Mouse (Mus musculus): Measurements from ENCODE around the gene Adgrg7. TPM values are rescaled to one million over a fixed set of nuclear protein-coding genes. Genes with fewer than 3 reads are reported as not detected.

Adgrg7 gene
- total RNA-seq, 2 experiments from 2014 or later, result 11.7 to 27.6 TPM

DNA sequence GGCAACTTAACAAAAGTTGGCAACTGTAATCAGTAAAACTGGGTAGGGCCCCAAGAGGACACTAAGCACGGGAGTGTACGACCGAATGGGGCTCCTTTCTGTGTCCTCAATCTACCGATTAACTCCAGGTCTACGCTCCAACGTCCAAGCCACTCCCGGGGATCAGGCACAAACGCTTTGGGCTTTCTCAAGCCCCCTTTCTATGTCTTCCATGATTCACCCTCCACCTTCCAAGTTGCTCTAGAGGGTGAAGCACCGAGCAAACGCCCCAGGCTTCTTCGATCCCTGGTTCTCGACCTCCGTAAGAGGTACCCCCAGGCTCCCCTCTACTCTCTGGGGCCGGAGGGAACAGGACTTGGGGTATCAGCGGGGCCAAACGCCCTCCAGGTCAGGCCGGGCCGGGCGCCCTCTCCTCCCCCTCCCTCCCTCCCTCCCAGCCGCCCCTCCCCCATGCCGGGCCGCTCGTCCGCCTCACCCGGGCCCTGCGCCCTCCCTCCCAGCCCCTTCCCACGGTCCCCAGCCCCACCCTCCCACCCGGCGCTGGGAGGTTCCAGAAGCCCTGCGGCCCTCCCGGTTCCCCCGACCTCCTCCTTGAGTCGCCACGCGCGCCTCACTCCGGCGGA, 79.0 kb downstream of the Adgrg7 start:
- peak; percentile 40 for ATAC-seq (replicated peaks; ENCODE audit: low FRiP score, low TSS enrichment, poor library complexity, severe bottlenecking)

- ATAC-seq (replicated peaks; ENCODE audit: low FRiP score, low TSS enrichment, poor library complexity, severe bottlenecking), result no peak
Measured at GRCm38 (mm10) chr16:56715608-56716007, 80.0 kb downstream of the Adgrg7 start.

DNA sequence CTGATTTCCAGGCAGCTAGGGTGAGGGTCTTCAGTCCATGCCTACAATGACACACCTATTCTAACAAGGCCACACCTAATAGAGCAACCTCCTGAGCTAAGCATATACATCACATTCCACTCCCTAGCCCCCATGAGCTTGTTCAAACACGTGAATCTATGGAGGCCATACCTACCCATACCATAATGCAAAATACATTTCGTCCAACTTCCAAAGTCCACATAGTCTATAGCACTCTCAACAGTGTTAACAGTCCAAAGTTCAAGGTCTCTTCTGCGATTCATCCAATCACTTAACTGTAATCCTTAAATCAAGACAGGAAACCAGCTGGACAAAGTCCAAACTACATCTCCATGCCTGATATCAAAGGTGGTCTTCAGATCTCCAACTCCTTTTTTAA, 85.6 kb downstream of the Adgrg7 start:
- ATAC-seq (replicated peaks; ENCODE audit: low FRiP score, low TSS enrichment, poor library complexity, severe bottlenecking), result no peak

GRCm38 (mm10) chr16:56705731-56706130, 89.9 kb downstream of the Adgrg7 start:
- peak; percentile 84 for ATAC-seq (replicated peaks; ENCODE audit: low FRiP score, low TSS enrichment, poor library complexity, severe bottlenecking)

GRCm38 (mm10) chr16:56700898-56701297, 94.8 kb downstream of the Adgrg7 start:
- ATAC-seq (replicated peaks; ENCODE audit: low FRiP score, low TSS enrichment, poor library complexity, severe bottlenecking), result no peak

- ATAC-seq (replicated peaks; ENCODE audit: low FRiP score, low TSS enrichment, poor library complexity, severe bottlenecking), result no peak
Measured at GRCm38 (mm10) chr16:56696448-56696847, 99.2 kb downstream of the Adgrg7 start.

GRCm38 (mm10) chr16:56690715-56691114, 104.9 kb downstream of the Adgrg7 start:
- no peak for ATAC-seq (replicated peaks; ENCODE audit: low FRiP score, low TSS enrichment, poor library complexity, severe bottlenecking)

DNA sequence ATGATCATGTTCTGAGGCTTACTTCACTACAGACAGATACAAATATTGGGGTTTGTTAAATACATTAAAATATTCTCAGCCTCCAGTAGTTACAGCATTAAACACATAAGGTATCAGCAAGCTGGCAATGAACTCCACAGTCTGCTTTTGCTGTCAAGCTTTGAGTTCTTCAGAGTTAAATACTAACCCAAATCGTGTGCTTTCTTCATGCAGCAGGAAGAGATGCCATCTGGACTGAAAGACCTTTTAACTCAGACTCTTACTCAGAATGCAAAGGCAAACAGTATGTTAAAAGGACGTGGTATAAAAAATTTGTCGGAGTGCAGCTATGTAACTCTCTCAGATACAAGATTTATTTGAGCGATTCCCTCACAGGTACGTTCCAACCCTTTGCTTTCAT, 108.9 kb downstream of the Adgrg7 start:
- ATAC-seq (replicated peaks; ENCODE audit: low FRiP score, low TSS enrichment, poor library complexity, severe bottlenecking), result no peak

DNA sequence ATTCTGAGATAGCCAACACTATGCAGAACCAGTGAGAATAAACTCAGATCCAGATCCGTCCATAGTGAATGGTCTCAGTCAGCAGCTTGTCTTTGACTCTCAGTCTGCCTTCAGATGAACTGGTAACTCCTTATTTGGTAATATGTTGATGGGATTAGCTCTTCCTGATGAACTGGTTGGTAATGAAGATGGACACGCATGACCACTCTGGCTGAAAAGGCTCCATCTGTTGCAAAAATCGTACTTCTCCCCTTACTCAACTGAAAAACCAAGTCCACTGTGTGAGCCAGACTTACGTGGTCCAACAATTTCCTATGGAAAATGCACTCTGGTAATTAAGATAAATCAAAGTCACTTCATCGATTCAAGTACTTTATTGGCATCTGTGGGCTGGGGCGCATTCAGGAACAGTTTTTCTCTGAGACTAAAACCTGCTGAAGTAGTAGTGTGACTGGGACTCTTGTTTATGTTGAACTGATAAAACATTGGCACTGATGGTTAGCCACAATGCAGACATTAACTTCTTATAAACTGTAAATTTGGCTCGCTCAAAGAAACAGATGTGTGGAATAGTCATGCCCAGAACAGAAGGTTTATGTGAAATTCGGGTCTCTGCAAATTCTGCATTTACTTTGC, 114.5 kb downstream of the Adgrg7 start:
- ATAC-seq (replicated peaks; ENCODE audit: low FRiP score, low TSS enrichment, poor library complexity, severe bottlenecking), result no peak

GRCm38 (mm10) chr16:56677146-56677545, 118.5 kb downstream of the Adgrg7 start:
- no peak for ATAC-seq (replicated peaks; ENCODE audit: low FRiP score, low TSS enrichment, poor library complexity, severe bottlenecking)

Other genes with a start within 250 kb of the Adgrg7 start
- gene Tfg, start 78.4 kb downstream of the Adgrg7 start, total RNA-seq (2014; fragmentation: Nextera tagmentation), result 110 and 124 TPM in 2 replicates
- 69.1 and 143 TPM in 2 replicates for gene Tfg, start 78.4 kb downstream of the Adgrg7 start, total RNA-seq (2017)
- not detected in 2 replicates for gene Tmem45a, start 90.3 kb upstream of the Adgrg7 start, total RNA-seq (2014; fragmentation: Nextera tagmentation)
- not detected in 2 replicates for gene Tmem45a, start 90.3 kb upstream of the Adgrg7 start, total RNA-seq (2017)
- not detected in 2 replicates for gene Lnp1, start 132.2 kb upstream of the Adgrg7 start, total RNA-seq (2014; fragmentation: Nextera tagmentation)
- gene Lnp1, start 132.2 kb upstream of the Adgrg7 start, total RNA-seq (2017), result not detected in 2 replicates

Measured in megakaryocyte-erythroid progenitor cell, adult 5-6 weeks (primary cell).